Mouse (Mus musculus) testis, postnatal 14 days (tissue): Measurements from ENCODE around the gene Speer4c.
"Not testable (repeated sequence)": the region's sequence is repeated elsewhere in the genome, so short reads cannot be mapped to it uniquely, and the experiment has no call there.

Source experiments
- DNase-seq: peaks from one replicate; pipeline ENCODE4 v3.0.0; 2021; ENCODE audit warnings: low spot score

Speer4c gene

GRCm38 (mm10) chr5:15714171-15714570 is at the start of gene Speer4c:
Gene Speer4c, minus strand, starts transcription at chr5:15714271.
- DNase-seq, result not testable (repeated sequence)

- no peak for DNase-seq
These were observed 33.6 kb upstream of the Speer4c start for GRCm38 (mm10) chr5:15747478-15748255.

- no peak for DNase-seq
These were observed 20.2 kb upstream of the Speer4c start for GRCm38 (mm10) chr5:15734097-15734867.

- not testable (repeated sequence) for DNase-seq
These were observed 11.2 kb downstream of the Speer4c start for GRCm38 (mm10) chr5:15702891-15703290.

- not testable (repeated sequence) for DNase-seq
These were observed 16.4 kb downstream of the Speer4c start for GRCm38 (mm10) chr5:15697719-15698118.

GRCm38 (mm10) chr5:15691849-15692248 is 22.2 kb downstream of the Speer4c start:
- DNase-seq, result not testable (repeated sequence)

GRCm38 (mm10) chr5:15690822-15691221 is 23.2 kb downstream of the Speer4c start:
- not testable (repeated sequence) for DNase-seq

GRCm38 (mm10) chr5:15689659-15690213 is 24.3 kb downstream of the Speer4c start:
- DNase-seq, result not testable (repeated sequence)

- not testable (repeated sequence) for DNase-seq
These were observed 25.0 kb downstream of the Speer4c start for GRCm38 (mm10) chr5:15688874-15689658.

GRCm38 (mm10) chr5:15681301-15682035 is 32.6 kb downstream of the Speer4c start:
- DNase-seq, result not testable (repeated sequence)

- not testable (repeated sequence) for DNase-seq
These were observed 33.8 kb downstream of the Speer4c start for GRCm38 (mm10) chr5:15679980-15680949.

- DNase-seq, result not testable (repeated sequence)
These were observed 35.2 kb downstream of the Speer4c start for GRCm38 (mm10) chr5:15678907-15679306.

GRCm38 (mm10) chr5:15677750-15678149 is 36.3 kb downstream of the Speer4c start:
- not testable (repeated sequence) for DNase-seq

GRCm38 (mm10) chr5:15674429-15675244 is 39.4 kb downstream of the Speer4c start:
- DNase-seq, result not testable (repeated sequence)

GRCm38 (mm10) chr5:15673989-15674388 is 40.1 kb downstream of the Speer4c start:
- DNase-seq, result not testable (repeated sequence)

GRCm38 (mm10) chr5:15670789-15671188 is 43.3 kb downstream of the Speer4c start:
- DNase-seq, result not testable (repeated sequence)

- not testable (repeated sequence) for DNase-seq
These were observed 50.2 kb downstream of the Speer4c start for GRCm38 (mm10) chr5:15663847-15664246.
